14 mouse cellular contexts compared by ENCODE assay signal in genomic region chr2:26207559-26207958, GRCm38 (mm10). TPM values are rescaled to one million over a fixed set of nuclear protein-coding genes. Genes with fewer than 3 reads are reported as not detected.
DNase-seq lines count a peak whose midpoint lies in the region; ATAC-seq and TF ChIP-seq lines count a peak whose summit lies in the region.
"Had no signal": no experiment of that assay in that cellular context is flagged by ENCODE, and none has a peak within 500 bp of the region (broad histone marks: within the 10 kb centered on the region; RNA-seq: fewer than 3 reads in every experiment).

No protein-coding gene starts in this region.

- 4% methylated on average over 9 of the region's 9 CpGs for WGBS in embryonic facial prominence, embryonic 11.5 days
- WGBS in embryonic facial prominence, embryonic 10.5 days: 7% methylated on average over 9 of the region's 9 CpGs
- 9% methylated on average over 9 of the region's 9 CpGs for WGBS in midbrain, embryonic 10.5 days
- WGBS in midbrain, postnatal 0 days: 17% methylated on average over 9 of the region's 9 CpGs
- WGBS in midbrain, embryonic 14.5 days: 3% methylated on average over 9 of the region's 9 CpGs

- H3K36me3 ChIP-seq in embryonic facial prominence, embryonic 11.5 days (replicated peaks; ENCODE audit: control insufficient read depth, insufficient read depth, low read depth, low read length): peaks cover 3% of the 10 kb centered on the region; the same call in 1 of the 2 replicates
- H3K36me3 ChIP-seq in embryonic facial prominence, embryonic 10.5 days (replicated peaks): peaks cover 34% of the 10 kb centered on the region
- peaks cover 34% of the 10 kb centered on the region for H3K36me3 ChIP-seq in midbrain, embryonic 10.5 days
- peaks cover 32% of the 10 kb centered on the region for H3K36me3 ChIP-seq in midbrain, postnatal 0 days (ENCODE audit: insufficient read depth, low read length)
- H3K36me3 ChIP-seq in midbrain, embryonic 14.5 days (ENCODE audit: control insufficient read depth, insufficient read depth, low read length): peaks cover 34% of the 10 kb centered on the region

- no peak overlapping the region for H3K27ac ChIP-seq in embryonic facial prominence, embryonic 11.5 days (replicated peaks; ENCODE audit: low read depth, low read length)
- no peak overlapping the region for H3K27ac ChIP-seq in embryonic facial prominence, embryonic 10.5 days (replicated peaks)
- H3K27ac ChIP-seq in midbrain, embryonic 10.5 days (replicated peaks): no peak overlapping the region
- no peak overlapping the region for H3K27ac ChIP-seq in midbrain, postnatal 0 days (ENCODE audit: low read depth, low read length)
- H3K27ac ChIP-seq in midbrain, embryonic 14.5 days (replicated peaks; ENCODE audit: low read depth, low read length): no peak overlapping the region
- H3K27ac ChIP-seq: heart, embryonic 10.5 days; liver, embryonic 14.5 days had no signal

- no peak overlapping the region for H3K4me2 ChIP-seq in embryonic facial prominence, embryonic 11.5 days (ENCODE audit: low read depth, low read length)
- H3K4me2 ChIP-seq in midbrain, postnatal 0 days (ENCODE audit: low read depth, low read length, poor library complexity, severe bottlenecking): no peak overlapping the region
- no peak overlapping the region for H3K4me2 ChIP-seq in midbrain, embryonic 14.5 days (ENCODE audit: low read length)

- H3K9me3 ChIP-seq in embryonic facial prominence, embryonic 11.5 days (replicated peaks; ENCODE audit: control insufficient read depth, low read length): no peaks in the 10 kb centered on the region
- H3K9me3 ChIP-seq in embryonic facial prominence, embryonic 10.5 days: no peaks in the 10 kb centered on the region
- no peaks in the 10 kb centered on the region for H3K9me3 ChIP-seq in midbrain, embryonic 10.5 days (replicated peaks)
- H3K9me3 ChIP-seq in midbrain, postnatal 0 days (ENCODE audit: low read length): no peaks in the 10 kb centered on the region
- H3K9me3 ChIP-seq in midbrain, embryonic 14.5 days (ENCODE audit: control insufficient read depth, low read length): no peaks in the 10 kb centered on the region
- H3K9me3 ChIP-seq: heart, embryonic 10.5 days had no signal

- peak; percentile 21 for ATAC-seq in embryonic facial prominence, embryonic 11.5 days (replicated peaks; ENCODE audit: insufficient number of reproducible peaks, low FRiP score, low TSS enrichment, low read depth)
- ATAC-seq in midbrain, postnatal 0 days (ENCODE audit: low FRiP score): no peak
- ATAC-seq in midbrain, embryonic 14.5 days (ENCODE audit: low FRiP score, low TSS enrichment): no peak

- peaks cover 4% of the 10 kb centered on the region for H3K4me1 ChIP-seq in embryonic facial prominence, embryonic 11.5 days (ENCODE audit: control insufficient read depth, insufficient read depth, low read length)
- H3K4me1 ChIP-seq in embryonic facial prominence, embryonic 10.5 days: peaks cover 32% of the 10 kb centered on the region
- peaks cover 34% of the 10 kb centered on the region for H3K4me1 ChIP-seq in midbrain, embryonic 10.5 days
- H3K4me1 ChIP-seq in midbrain, postnatal 0 days (ENCODE audit: insufficient read depth, low read length): peaks cover 9% of the 10 kb centered on the region; the same call in 1 of the 2 replicates
- peaks cover 6% of the 10 kb centered on the region for H3K4me1 ChIP-seq in midbrain, embryonic 14.5 days (ENCODE audit: control insufficient read depth, insufficient read depth, low read length)

- peaks cover 53% of the 10 kb centered on the region for H3K27me3 ChIP-seq in embryonic facial prominence, embryonic 11.5 days (ENCODE audit: control insufficient read depth, insufficient read depth, low read length)
- H3K27me3 ChIP-seq in embryonic facial prominence, embryonic 10.5 days (replicated peaks; ENCODE audit: low read depth, poor library complexity, severe bottlenecking): peaks cover 62% of the 10 kb centered on the region
- H3K27me3 ChIP-seq in midbrain, embryonic 10.5 days (ENCODE audit: low read depth, poor library complexity, severe bottlenecking): peaks cover 63% of the 10 kb centered on the region
- peaks cover 54% of the 10 kb centered on the region for H3K27me3 ChIP-seq in midbrain, postnatal 0 days (ENCODE audit: insufficient read depth, low read length)
- peaks cover 59% of the 10 kb centered on the region for H3K27me3 ChIP-seq in midbrain, embryonic 14.5 days (ENCODE audit: control insufficient read depth, insufficient read depth, low read length)

- DNase-seq in embryonic facial prominence, embryonic 11.5 days (ENCODE audit: low spot score): no peak
- DNase-seq in embryonic facial prominence, embryonic 10.5 days (ENCODE audit: low spot score): no peak
- DNase-seq in midbrain, embryonic 10.5 days (ENCODE audit: low spot score): peak; percentile 19
- no peak for DNase-seq in midbrain, postnatal 0 days (ENCODE audit: low spot score)
- DNase-seq in midbrain, embryonic 14.5 days: peak; percentile 54
- DNase-seq in heart, adult 11 months: no peak
- no peak for DNase-seq in kidney, adult 8-10 months

- no peak overlapping the region for H3K9ac ChIP-seq in embryonic facial prominence, embryonic 11.5 days (replicated peaks; ENCODE audit: low read length)
- H3K9ac ChIP-seq in midbrain, postnatal 0 days (replicated peaks; ENCODE audit: low read length, poor library complexity, severe bottlenecking): no peak overlapping the region
- no peak overlapping the region for H3K9ac ChIP-seq in midbrain, embryonic 14.5 days (replicated peaks; ENCODE audit: low read length)
- H3K9ac ChIP-seq: liver, embryonic 14.5 days had no signal

- TF ChIP-seq CTCF in midbrain, postnatal 0 days (IDR thresholded peaks at IDR 0.05): no peak

- no peak overlapping the region for H3K4me3 ChIP-seq in embryonic facial prominence, embryonic 11.5 days (ENCODE audit: low read depth, low read length)
- H3K4me3 ChIP-seq in embryonic facial prominence, embryonic 10.5 days: no peak overlapping the region
- H3K4me3 ChIP-seq in midbrain, embryonic 10.5 days: 0 out of 2 replicates have a peak overlapping the region, but pooled peaks have one; percentile 11
- no peak overlapping the region for H3K4me3 ChIP-seq in midbrain, postnatal 0 days (ENCODE audit: low read depth, low read length)
- no peak overlapping the region for H3K4me3 ChIP-seq in midbrain, embryonic 14.5 days (replicated peaks; ENCODE audit: low read depth, low read length)
- H3K4me3 ChIP-seq: heart, embryonic 10.5 days had no signal

RNA-seq across cellular contexts. Expression of gene Lhx3, which starts 0.5 kb away (rescaled TPM):
- polyA plus RNA-seq in embryonic facial prominence, embryonic 11.5 days (2014; fragmentation: Nextera tagmentation; extraction: Ambion mirVana): 1.3 and 3.3 TPM in 2 replicates
- polyA plus RNA-seq in embryonic facial prominence, embryonic 10.5 days (2016; fragmentation: Nextera tagmentation; extraction: Ambion mirVana): 2.6 and 3.5 TPM in 2 replicates
- 0.35 and 0.49 TPM in 2 replicates for polyA plus RNA-seq in midbrain, embryonic 10.5 days (2016; fragmentation: Nextera tagmentation; extraction: Ambion mirVana)
- 0.38 TPM in 1 of 2 replicates, not detected in the other for total RNA-seq in midbrain, postnatal 0 days (2014; rRNA removed)
- 0.12 TPM in 1 of 2 replicates, not detected in the other for polyA plus RNA-seq in midbrain, postnatal 0 days (2015; fragmentation: Nextera tagmentation; extraction: Ambion mirVana)
- not detected in 2 replicates for polyA plus RNA-seq in midbrain, embryonic 14.5 days (2014; fragmentation: Nextera tagmentation; extraction: Ambion mirVana)
- total RNA-seq: common myeloid progenitor, adult 5-6 weeks; gastrocnemius, postnatal 10 days; heart, postnatal 36 days; layer of hippocampus, postnatal 25 days had no signal
- polyA plus RNA-seq: limb, embryonic 11.5 days; liver, embryonic 14.5 days had no signal

RNA-seq across cellular contexts. Expression of gene Qsox2, which starts 29.8 kb away (rescaled TPM):
- polyA plus RNA-seq in embryonic facial prominence, embryonic 11.5 days (2014; fragmentation: Nextera tagmentation; extraction: Ambion mirVana): 11.3 and 12.1 TPM in 2 replicates
- polyA plus RNA-seq in embryonic facial prominence, embryonic 10.5 days (2016; fragmentation: Nextera tagmentation; extraction: Ambion mirVana): 15.7 and 18.1 TPM in 2 replicates
- polyA plus RNA-seq in midbrain, embryonic 10.5 days (2016; fragmentation: Nextera tagmentation; extraction: Ambion mirVana): 21.0 and 21.3 TPM in 2 replicates
- total RNA-seq in midbrain, postnatal 0 days (2014; rRNA removed): 19.2 and 25.6 TPM in 2 replicates
- 8.4 and 9.9 TPM in 2 replicates for polyA plus RNA-seq in midbrain, postnatal 0 days (2015; fragmentation: Nextera tagmentation; extraction: Ambion mirVana)
- 11.9 and 15.5 TPM in 2 replicates for polyA plus RNA-seq in midbrain, embryonic 14.5 days (2014; fragmentation: Nextera tagmentation; extraction: Ambion mirVana)

Comparison
In these comparisons a context has a peak if more than half of its experiments do, and no peak if none do; other contexts are left out.
1. DNase-seq: peak in midbrain, embryonic 10.5 days (single experiment) and midbrain, embryonic 14.5 days (single experiment); none in embryonic facial prominence, embryonic 11.5 days (single experiment), embryonic facial prominence, embryonic 10.5 days (single experiment), midbrain, postnatal 0 days (single experiment), heart, adult 11 months (single experiment) and kidney, adult 8-10 months (0 of 2).